Mouse (Mus musculus) gastrocnemius, postnatal 14 days (tissue): ENCODE results near the gene Ipo9. TPM values are rescaled to one million over a fixed set of nuclear protein-coding genes. Genes with fewer than 3 reads are reported as not detected.
"Not testable (repeated sequence)": the region's sequence is repeated elsewhere in the genome, so short reads cannot be mapped to it uniquely, and the experiment has no call there.

Source experiments
- DNase-seq: peaks from one replicate; pipeline ENCODE4 v3.0.0; 2021; ENCODE audit warnings: mixed read lengths
- intact Hi-C: fragments of 180-260 bp; cut with DNase I; formaldehyde crosslinking; loops from one replicate; pipeline ENCODE4 v1.15.1; 2025; ENCODE audit warnings: low total_unique reads
- total RNA-seq, 2 experiments: library from RNA; stranded (reverse); gene quantifications; 2 replicates each; pipeline ENCODE4 v1.2.3; 2021

Ipo9 gene
- total RNA-seq, 2 experiments from 2014 or later: 36.6 to 37.4 TPM

DNA sequence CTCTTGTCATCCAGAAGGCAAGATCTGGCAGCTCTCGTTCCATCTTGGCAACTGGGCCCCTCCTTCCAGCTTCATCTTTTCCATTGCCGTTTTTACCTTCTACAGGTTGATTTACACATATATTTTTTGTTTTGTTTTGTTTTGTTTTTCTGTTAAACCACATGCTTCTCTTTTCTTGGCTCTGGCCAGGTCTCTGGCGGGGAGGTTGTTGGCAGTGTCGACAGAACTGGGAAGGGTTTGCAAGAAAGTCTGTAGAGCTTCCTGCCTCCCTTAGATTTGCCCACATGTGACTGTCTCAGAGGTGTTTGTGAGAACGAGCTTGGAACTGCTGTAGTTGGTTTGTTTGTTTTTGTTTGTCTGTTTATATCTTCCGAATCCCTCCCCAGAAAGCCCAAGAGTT is 10.7 kb upstream of the Ipo9 start:
- no peak for DNase-seq
- intact Hi-C loops: no loop called here

- DNase-seq: no peak
- intact Hi-C loops: no loop called here
Measured at GRCm38 (mm10) chr1:135438801-135439200, 8.5 kb upstream of the Ipo9 start.

GRCm38 (mm10) chr1:135435823-135436222 is 5.5 kb upstream of the Ipo9 start:
- DNase-seq: peak; percentile 60
- intact Hi-C loops: no loop called here

GRCm38 (mm10) chr1:135430669-135431017 is 344 bp upstream of the Ipo9 start:
- no peak for DNase-seq
- intact Hi-C loops: no loop called here

DNA sequence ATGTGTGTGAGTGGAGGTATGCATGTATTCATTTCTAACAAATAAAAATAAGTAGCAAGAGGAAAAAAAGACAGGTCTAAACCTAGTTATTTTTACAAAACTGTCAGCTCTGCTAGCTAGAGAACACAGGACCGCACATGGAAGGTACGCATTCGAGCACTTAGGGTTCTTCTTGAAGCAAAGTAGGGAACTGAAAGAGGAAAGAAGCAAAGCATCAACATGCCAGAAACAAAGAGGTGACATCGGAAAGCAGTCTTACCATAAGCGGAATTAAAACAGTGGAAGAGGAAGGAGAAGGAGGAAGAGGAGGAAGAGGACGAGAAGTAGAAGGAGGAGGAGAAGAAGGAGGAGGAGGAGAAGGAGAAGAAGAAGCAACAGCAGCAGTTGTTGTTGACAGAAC is 2.9 kb downstream of the Ipo9 start:
- no peak for DNase-seq
- intact Hi-C loops: loop anchor here (2.0 kb wide), 1 partner anchor 47 kb away; no protein-coding TSS in a partner anchor

DNA sequence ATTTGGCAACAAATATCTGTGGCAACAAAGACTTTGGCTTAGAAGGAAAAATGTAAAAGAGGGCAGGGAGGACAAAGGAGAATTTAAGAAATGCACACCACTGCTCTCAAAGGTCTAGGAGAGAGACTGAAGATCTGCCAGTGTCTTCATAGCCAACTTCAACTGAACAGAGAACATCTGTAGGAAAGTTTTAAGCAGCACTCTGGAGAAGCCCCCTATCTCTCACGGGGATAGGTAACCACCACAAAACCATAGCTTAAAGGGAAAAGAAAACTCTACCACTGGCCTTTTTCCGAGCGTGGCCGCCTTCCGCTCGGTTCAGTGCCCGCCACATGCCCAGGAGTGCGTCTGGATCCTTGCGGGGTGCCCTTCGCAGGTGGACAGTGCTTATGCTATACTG is 3.7 kb downstream of the Ipo9 start:
- DNase-seq: no peak
- intact Hi-C loops: loop anchor here (2.0 kb wide), 1 partner anchor 46 kb away; no protein-coding TSS in a partner anchor

DNA sequence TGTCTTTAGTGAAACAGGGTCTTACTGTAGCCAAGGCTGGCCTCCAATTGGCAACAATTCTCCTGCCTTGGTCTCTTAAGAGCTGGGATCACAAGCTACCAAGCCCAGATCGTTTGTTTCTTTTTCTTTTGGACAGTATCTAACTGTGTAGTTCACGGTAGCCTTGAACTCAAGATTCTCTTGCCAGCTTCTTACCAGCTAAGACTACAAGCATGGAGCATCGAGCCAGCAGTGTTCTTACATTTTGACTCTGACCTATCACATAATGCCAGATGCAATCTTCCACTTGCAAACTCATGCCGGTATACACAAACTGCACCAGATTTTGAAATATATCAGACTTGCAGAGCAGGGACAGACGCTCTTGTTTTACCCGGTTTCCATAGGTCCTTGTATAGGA is 7.5 kb downstream of the Ipo9 start:
- intact Hi-C loops: no loop called here
- DNase-seq: no peak

GRCm38 (mm10) chr1:135413996-135414395 is 16.3 kb downstream of the Ipo9 start:
- intact Hi-C loops: no loop called here

DNA sequence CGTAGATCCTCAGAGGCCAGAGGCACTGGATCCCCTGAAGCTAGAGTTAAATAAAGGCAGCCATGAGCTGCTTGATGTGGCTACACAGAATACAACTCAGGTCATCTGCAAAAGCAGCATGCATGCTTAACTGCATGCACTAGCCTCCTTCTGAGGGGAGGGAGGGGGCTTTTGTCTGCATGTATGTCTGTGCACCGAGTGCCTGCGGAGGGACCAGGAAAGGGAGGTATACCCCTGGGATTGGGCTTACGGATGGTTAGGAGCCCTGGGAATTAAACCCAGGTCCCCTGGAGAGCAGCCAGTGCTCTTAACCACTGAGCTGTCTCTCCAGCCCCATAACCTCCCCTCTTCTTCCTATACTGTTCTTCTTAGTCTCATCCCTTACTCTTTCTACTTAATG is 18.2 kb downstream of the Ipo9 start:
- intact Hi-C loops: no loop called here
- DNase-seq: no peak

More at GRCm38 (mm10) chr1:135413996-135414395, 16.3 kb downstream of the Ipo9 start:
- DNase-seq: no peak

DNA sequence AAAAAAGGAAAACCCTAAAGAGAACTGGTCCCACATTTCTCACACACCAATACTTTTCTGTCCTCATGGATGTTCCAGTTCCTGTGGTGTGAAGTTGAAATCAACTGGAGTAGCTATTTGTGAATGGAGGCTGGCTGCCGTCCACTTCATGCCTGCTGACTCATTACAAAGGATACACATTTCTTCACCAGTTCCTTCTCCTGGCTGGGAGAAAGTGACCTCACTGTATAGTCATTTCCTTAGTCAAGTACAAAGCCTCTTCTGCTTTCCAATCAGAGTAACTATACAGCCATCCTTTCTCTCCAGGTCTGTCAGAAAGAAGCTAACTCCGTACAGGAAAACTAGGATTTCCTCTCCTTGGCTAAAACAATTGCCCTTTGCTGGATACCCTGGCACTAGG is 19.3 kb downstream of the Ipo9 start:
- intact Hi-C loops: no loop called here
- DNase-seq: peak; percentile 72

- intact Hi-C loops: no loop called here
- DNase-seq: no peak
Measured at GRCm38 (mm10) chr1:135408973-135409372, 21.3 kb downstream of the Ipo9 start.

GRCm38 (mm10) chr1:135405356-135405755 is 24.9 kb downstream of the Ipo9 start:
- DNase-seq: no peak
- intact Hi-C loops: no loop called here

DNA sequence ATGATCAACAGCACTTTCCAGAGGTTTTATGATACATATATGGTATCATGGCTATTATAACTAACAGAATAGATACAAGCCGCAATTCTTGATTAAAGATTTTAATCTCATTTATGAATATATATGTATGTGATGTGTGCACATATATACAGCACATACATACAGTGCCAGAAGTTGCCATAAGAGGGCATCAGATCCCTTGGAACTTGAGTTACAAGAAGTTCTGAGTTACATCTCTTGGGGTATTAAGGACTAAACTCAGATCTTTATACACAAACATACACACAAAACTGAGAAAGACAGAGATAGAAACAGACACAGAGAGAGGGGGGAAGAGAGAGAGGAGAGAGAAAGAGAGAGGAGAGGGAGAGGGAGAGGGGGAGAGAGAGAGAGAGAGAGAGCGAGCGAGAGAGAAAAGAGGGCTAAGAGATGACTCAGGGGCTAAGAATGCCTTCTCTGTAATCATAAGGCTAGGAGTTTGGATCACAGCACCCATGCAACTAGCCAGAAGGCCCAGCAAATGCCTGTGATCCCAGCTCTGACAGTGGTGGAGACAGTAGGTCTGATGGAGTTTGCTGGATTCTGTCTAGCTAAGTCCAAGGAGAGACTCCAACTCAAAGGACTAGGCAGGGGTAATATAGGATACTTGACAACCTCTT is 28.7 kb downstream of the Ipo9 start:
- no peak for DNase-seq
- intact Hi-C loops: no loop called here

GRCm38 (mm10) chr1:135399466-135399865 is 30.8 kb downstream of the Ipo9 start:
- intact Hi-C loops: no loop called here
- DNase-seq: no peak

- DNase-seq: peak; percentile 23
- intact Hi-C loops: no loop called here
Measured at GRCm38 (mm10) chr1:135385161-135385560, 45.1 kb downstream of the Ipo9 start.

- intact Hi-C loops: no loop called here
- no peak for DNase-seq
Measured at GRCm38 (mm10) chr1:135384171-135384570, 46.1 kb downstream of the Ipo9 start.

DNA sequence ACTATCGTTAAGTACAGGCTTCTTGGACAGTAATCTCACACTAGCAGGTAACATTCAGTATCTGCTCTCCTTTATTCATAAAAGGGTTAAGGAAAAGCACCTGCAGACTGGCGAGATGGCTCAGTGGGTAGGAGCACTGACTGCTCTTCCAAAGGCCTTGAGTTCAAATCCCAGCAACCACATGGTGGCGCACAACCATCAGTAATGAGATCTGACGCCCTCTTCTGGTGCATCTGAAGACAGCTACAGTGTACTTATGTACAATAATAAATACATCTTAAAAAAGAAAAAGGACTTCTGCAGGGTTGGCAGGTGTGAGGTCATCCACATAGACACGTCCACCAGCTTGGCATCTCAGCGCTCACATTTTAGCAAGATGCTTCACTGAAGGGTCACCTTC is 48.7 kb downstream of the Ipo9 start:
- intact Hi-C loops: loop anchor here (2.0 kb wide), 1 partner anchor 45 kb away; no protein-coding TSS in a partner anchor

DNA sequence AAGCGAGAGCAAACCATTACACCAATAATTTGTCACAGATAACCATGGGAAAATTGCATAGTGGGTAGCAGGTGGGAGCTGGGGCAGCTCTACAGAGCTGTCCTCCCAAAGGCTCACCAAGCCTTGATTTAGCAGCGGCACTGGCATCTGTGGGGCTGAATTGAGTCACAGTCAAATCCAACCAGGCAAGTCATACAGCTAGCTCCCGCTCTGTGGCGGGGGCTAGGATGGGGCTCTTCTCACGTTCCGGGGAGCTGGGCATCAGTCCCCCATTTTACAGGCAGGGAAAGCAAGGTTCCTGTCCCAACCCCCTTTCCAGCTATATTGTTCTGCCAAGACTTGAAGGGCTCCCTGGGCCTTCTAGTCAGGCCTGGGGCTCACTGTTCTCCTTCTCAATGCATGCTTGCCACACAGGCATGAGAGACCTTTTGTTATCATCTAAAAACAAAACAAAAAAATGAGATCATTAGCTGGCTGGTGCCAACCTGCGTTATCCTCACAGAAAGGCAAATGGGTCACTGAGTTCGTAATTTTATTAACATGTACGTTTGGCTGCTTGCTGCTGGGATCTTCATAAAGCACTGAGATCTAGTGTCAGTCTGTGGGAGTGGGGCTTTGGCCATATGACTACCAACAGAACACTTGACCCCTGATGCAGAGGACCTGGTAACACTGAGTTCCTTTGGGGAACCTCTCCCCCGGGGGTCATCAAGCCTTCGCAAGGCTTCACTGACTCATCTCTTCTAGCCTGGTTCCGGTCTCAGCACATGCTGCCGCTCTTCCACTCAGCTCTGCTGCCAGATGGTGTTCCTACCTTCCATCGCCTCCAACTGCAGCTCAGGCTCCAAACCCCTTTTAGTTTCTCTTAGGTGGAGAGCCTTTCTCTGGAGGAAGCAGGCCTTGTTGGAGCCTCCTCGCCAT is 50.0 kb downstream of the Ipo9 start:
- no peak for DNase-seq
- intact Hi-C loops: loop anchor here (2.0 kb wide), 1 partner anchor 46 kb away; no protein-coding TSS in a partner anchor

More for the DNA sequence above, 48.7 kb downstream of the Ipo9 start:
- not testable (repeated sequence) for DNase-seq

DNA sequence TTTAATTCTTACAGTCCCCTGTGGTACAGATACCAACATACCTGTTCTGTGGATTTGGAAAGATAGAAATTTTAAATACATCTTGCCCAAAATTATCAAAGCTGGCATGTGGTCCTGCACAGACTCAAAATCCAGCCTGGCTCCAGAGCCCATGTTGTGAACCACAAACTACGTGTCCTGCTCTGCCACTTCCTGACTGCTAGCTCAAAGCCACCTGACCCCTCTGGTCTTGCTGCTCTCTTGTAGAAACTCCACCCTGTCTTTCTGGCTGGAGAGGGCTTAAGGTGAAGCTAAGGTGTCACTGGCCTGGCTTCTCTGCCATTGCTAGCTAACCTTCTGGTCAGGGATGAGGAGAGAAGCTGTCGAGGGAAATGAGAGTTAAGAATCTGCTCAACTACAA is 51.3 kb downstream of the Ipo9 start:
- intact Hi-C loops: no loop called here
- DNase-seq: no peak

DNA sequence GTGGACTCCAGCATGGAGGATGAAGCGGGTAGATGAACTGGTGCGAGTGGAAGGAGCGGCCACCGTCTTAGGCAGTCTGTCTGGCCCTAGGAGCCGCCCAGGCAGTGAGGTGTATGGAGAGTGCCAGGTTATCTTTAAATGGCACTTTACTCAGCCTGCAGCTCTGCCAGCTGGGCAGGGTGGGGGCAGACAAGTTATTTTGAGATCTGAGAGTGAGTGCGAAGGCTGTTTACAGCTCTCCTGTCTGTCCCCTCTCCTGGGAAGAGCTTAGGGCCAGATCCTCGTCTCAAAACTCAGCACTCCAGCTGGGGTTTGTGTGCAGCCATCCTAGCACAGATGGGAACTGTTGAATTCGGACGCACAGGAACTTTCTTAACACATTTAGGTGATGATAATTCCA is 51.7 kb downstream of the Ipo9 start:
- peak; percentile 71 for DNase-seq
- intact Hi-C loops: no loop called here
